Mouse (Mus musculus): ENCODE data around the gene Olfr447.

Olfr447 gene

GRCm38 (mm10) chr6:42908578-42908977, at the start of gene Olfr447:
Gene Olfr447, plus strand, starts transcription at chr6:42908878.
- DNase-seq (ENCODE audit: low spot score): no peak

GRCm38 (mm10) chr6:42860222-42860819, 48.4 kb upstream of the Olfr447 start:
- no peak for DNase-seq (ENCODE audit: low spot score)

- no peak for DNase-seq (ENCODE audit: low spot score)
Observed at GRCm38 (mm10) chr6:42869695-42870094, 39.0 kb upstream of the Olfr447 start.

DNA sequence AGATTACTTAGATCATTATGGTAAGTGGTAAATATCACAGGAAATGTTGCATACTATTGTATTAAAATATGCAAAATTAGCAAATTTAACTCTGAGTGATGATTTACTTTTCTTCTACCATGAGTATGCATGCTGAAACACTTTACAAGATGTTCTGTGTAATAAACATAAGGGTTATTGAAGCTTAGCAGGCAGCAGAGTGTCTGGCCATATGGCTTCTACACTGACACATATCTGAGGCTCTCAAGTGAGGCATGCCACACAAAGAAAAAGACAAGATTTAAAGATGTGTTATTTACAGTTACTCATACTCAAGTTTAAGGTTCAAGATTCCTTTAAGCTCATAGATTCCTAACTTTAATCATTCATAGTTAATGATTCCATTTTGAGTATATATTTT, 32.4 kb upstream of the Olfr447 start:
- DNase-seq (ENCODE audit: low spot score): no peak

- no peak for DNase-seq (ENCODE audit: low spot score)
Observed at GRCm38 (mm10) chr6:42890141-42890540, 18.5 kb upstream of the Olfr447 start, which contains the start of gene Olfr448. Gene Olfr448, plus strand, starts transcription at chr6:42890441.

DNA sequence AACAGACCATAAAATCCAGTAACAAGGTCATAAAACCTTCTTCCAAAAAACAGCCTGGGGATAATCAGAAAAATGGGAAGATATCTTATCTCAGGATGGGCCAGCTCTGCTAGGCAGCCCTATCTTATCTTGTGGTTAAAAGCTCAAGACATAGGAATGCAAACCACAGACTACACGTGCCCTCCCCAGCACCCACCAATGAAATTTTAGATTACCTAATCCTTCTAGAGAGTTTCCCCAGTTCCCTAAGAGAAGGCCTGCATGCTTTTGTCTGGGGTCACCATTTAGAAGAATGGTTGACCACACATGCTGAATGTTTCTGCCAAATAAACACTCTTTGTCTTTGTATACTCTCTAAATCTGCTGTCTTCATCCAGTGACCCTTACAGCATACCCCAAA, 8.3 kb upstream of the Olfr447 start:
- DNase-seq (ENCODE audit: low spot score): no peak

DNA sequence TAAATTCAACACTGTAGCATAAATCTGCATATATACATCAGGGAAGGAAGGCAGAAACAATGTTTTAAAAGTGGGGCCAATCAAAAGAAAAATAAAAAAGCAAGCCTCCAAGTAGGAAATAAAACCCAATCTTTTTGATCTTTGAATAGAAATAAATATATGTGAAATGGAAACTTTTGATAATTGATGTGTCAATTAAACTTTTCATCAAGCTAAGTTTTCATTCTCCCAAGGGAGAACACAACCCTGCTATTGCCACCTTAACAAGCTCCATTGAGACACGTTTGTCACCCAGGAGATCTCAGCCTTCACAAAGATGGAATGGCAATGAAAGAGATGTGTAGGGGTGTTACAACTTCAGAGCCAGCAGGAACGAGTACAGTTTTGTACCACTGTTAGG, 12.4 kb downstream of the Olfr447 start, which contains the start of gene Olfr446:
Gene Olfr446, plus strand, starts transcription at position 301 of the 400 bp plus-strand sequence.
- no peak for DNase-seq (ENCODE audit: low spot score)

GRCm38 (mm10) chr6:42948767-42949166, 40.1 kb downstream of the Olfr447 start, which contains the start of gene Olfr444:
Gene Olfr444, plus strand, starts transcription at chr6:42949067.
- DNase-seq (ENCODE audit: low spot score): no peak
